In the genomic region with DNA sequence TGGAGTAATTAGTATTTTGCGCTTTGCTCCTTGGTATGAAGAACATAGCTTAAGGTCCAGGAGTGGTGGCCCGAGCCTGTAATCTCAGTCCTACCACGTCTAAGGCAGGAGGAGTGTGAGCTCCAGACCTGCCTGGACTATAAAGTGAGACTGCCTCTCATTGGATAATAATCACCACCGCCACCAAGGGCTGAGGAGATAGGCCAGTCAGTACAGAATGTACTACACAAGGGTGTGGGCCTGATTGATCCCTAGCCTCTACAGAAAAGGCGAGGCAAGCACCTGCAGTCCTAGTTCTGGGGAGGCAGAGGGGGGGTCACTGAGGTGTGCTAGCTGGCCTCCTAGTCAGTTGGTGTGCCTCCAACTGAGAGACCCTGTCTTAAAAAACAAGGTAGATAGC, we compare ENCODE assay signal across 23 mouse cellular contexts. TPM values are rescaled to one million over a fixed set of nuclear protein-coding genes. Genes with fewer than 3 reads are reported as not detected.
DNase-seq lines count a peak whose midpoint lies in the region; ATAC-seq and TF ChIP-seq lines count a peak whose summit lies in the region.
"Had no signal": no experiment of that assay in that cellular context is flagged by ENCODE, and none has a peak within 500 bp of the region (broad histone marks: within the 10 kb centered on the region; RNA-seq: fewer than 3 reads in every experiment).

No protein-coding gene starts in this region.

- no peak for DNase-seq in cerebellum, adult 2 months
- no peak for DNase-seq in cerebellum, adult 9-10 months
- DNase-seq in hindbrain, embryonic 11.5 days (ENCODE audit: low spot score): no peak
- DNase-seq in lung, postnatal 0 days (ENCODE audit: low spot score): no peak
- DNase-seq in lung, postnatal 4 days: no peak
- DNase-seq in gastrocnemius, postnatal 4 days (ENCODE audit: low spot score in 2 of 2): no peak
- DNase-seq: adrenal gland, adult 8-10 months; adrenal gland, postnatal 36 days; B cell, adult 2 months; cerebellum, adult 8-10 months; cerebellum, postnatal 25 days; gastrocnemius, adult 2 months; gastrocnemius, postnatal 25 days; heart, adult 18-20 months had no signal

- TF ChIP-seq EP300 in lung, postnatal 0 days (IDR thresholded peaks at IDR 0.05): no peak

- H3K27me3 ChIP-seq in cerebellum, adult 2 months (ENCODE audit: control insufficient read depth, insufficient read depth, low read length): no peaks in the 10 kb centered on the region
- no peaks in the 10 kb centered on the region for H3K27me3 ChIP-seq in hindbrain, embryonic 16.5 days (replicated peaks; ENCODE audit: control insufficient read depth, insufficient read depth, low read length)
- no peaks in the 10 kb centered on the region for H3K27me3 ChIP-seq in hindbrain, embryonic 11.5 days (ENCODE audit: control insufficient read depth, insufficient read depth, low read length)
- H3K27me3 ChIP-seq in lung, postnatal 0 days (replicated peaks; ENCODE audit: insufficient read depth, low read length): no peaks in the 10 kb centered on the region
- H3K27me3 ChIP-seq: embryonic facial prominence, embryonic 13.5 days; forebrain, embryonic 12.5 days; hindbrain, embryonic 12.5 days had no signal

- H3K9me3 ChIP-seq in hindbrain, embryonic 16.5 days (ENCODE audit: control insufficient read depth, low read length): no peaks in the 10 kb centered on the region
- no peaks in the 10 kb centered on the region for H3K9me3 ChIP-seq in hindbrain, embryonic 11.5 days (ENCODE audit: control insufficient read depth, low read length)
- H3K9me3 ChIP-seq in lung, postnatal 0 days (ENCODE audit: low read length): no peaks in the 10 kb centered on the region
- H3K9me3 ChIP-seq: embryonic facial prominence, embryonic 13.5 days; forebrain, embryonic 12.5 days; G1E; heart, embryonic 10.5 days; hindbrain, embryonic 12.5 days had no signal

- TF ChIP-seq POLR2A in cerebellum, adult 2 months (IDR thresholded peaks at IDR 0.05; ENCODE audit: borderline replicate concordance, insufficient read depth, low read length): no peak

- 0 out of 2 replicates have a peak overlapping the region, but pooled peaks have one; percentile 23 for H3K27ac ChIP-seq in cerebellum, adult 2 months (ENCODE audit: insufficient read depth, low read length)
- no peak overlapping the region for H3K27ac ChIP-seq in hindbrain, embryonic 16.5 days (ENCODE audit: low read depth, low read length)
- H3K27ac ChIP-seq in hindbrain, embryonic 11.5 days (ENCODE audit: low read depth, low read length): no peak overlapping the region
- H3K27ac ChIP-seq in lung, postnatal 0 days (ENCODE audit: low read length): no peak overlapping the region
- H3K27ac ChIP-seq: embryonic facial prominence, embryonic 13.5 days; forebrain, embryonic 12.5 days; gastrocnemius, adult 2 months; heart, embryonic 10.5 days; hindbrain, embryonic 12.5 days; hindbrain, postnatal 0 days had no signal

- 89% methylated on average over 5 of the region's 5 CpGs for WGBS in cerebellum, adult 2 months
- 96% methylated on average over 5 of the region's 5 CpGs for WGBS in hindbrain, embryonic 16.5 days
- 96% methylated on average over 5 of the region's 5 CpGs for whole genome bisulfite sequencing in hindbrain, embryonic 11.5 days
- 84% methylated on average over 5 of the region's 5 CpGs for WGBS in lung, postnatal 0 days

- ATAC-seq in hindbrain, embryonic 16.5 days: peak; percentile 30; the same call in 1 of the 2 replicates
- no peak for ATAC-seq in hindbrain, embryonic 11.5 days (ENCODE audit: low FRiP score)
- peak; percentile 12; the same call in 1 of the 2 replicates for ATAC-seq in lung, postnatal 0 days
- ATAC-seq: CD4-positive, CD25-positive, alpha-beta regulatory T cell, adult 4 months; forebrain, embryonic 16.5 days; hindbrain, postnatal 0 days had no signal

- H3K4me3 ChIP-seq in cerebellum, adult 2 months (replicated peaks; ENCODE audit: insufficient read depth, low read depth, low read length): no peak overlapping the region
- H3K4me3 ChIP-seq in hindbrain, embryonic 16.5 days (ENCODE audit: low read length): no peak overlapping the region
- no peak overlapping the region for H3K4me3 ChIP-seq in hindbrain, embryonic 11.5 days (ENCODE audit: low read depth, low read length)
- H3K4me3 ChIP-seq in lung, postnatal 0 days (ENCODE audit: low read depth, low read length): no peak overlapping the region
- H3K4me3 ChIP-seq: embryonic facial prominence, embryonic 13.5 days; forebrain, embryonic 12.5 days; gastrocnemius, adult 2 months; heart, embryonic 10.5 days; hindbrain, embryonic 12.5 days had no signal

- H3K4me1 ChIP-seq in cerebellum, adult 2 months (ENCODE audit: control insufficient read depth, insufficient read depth, low read length): no peaks in the 10 kb centered on the region
- no peaks in the 10 kb centered on the region for H3K4me1 ChIP-seq in hindbrain, embryonic 16.5 days (ENCODE audit: control insufficient read depth, insufficient read depth, low read depth, low read length)
- H3K4me1 ChIP-seq in hindbrain, embryonic 11.5 days (replicated peaks; ENCODE audit: control insufficient read depth, insufficient read depth, low read length): no peaks in the 10 kb centered on the region
- H3K4me1 ChIP-seq in lung, postnatal 0 days (ENCODE audit: insufficient read depth, low read depth, low read length): no peaks in the 10 kb centered on the region
- H3K4me1 ChIP-seq: forebrain, embryonic 12.5 days; heart, embryonic 10.5 days; hindbrain, embryonic 12.5 days had no signal

- H3K4me2 ChIP-seq in hindbrain, embryonic 16.5 days (ENCODE audit: low read length): no peak overlapping the region
- no peak overlapping the region for H3K4me2 ChIP-seq in hindbrain, embryonic 11.5 days (replicated peaks; ENCODE audit: low read depth, low read length)
- no peak overlapping the region for H3K4me2 ChIP-seq in lung, postnatal 0 days (replicated peaks; ENCODE audit: low read depth, low read length)
- H3K4me2 ChIP-seq: embryonic facial prominence, embryonic 13.5 days; forebrain, embryonic 12.5 days; hindbrain, embryonic 12.5 days had no signal

- H3K36me3 ChIP-seq in hindbrain, embryonic 16.5 days (ENCODE audit: control insufficient read depth, insufficient read depth, low read length): peaks cover 18% of the 10 kb centered on the region
- 0 out of 2 replicates have a peak, but pooled peaks cover 2% of the 10 kb centered on the region for H3K36me3 ChIP-seq in hindbrain, embryonic 11.5 days (ENCODE audit: control insufficient read depth, insufficient read depth, low read length)
- peaks cover 18% of the 10 kb centered on the region; the same call in 1 of the 2 replicates for H3K36me3 ChIP-seq in lung, postnatal 0 days (ENCODE audit: insufficient read depth, low read length)

- no peak overlapping the region for H3K9ac ChIP-seq in hindbrain, embryonic 16.5 days (ENCODE audit: low read depth, low read length)
- no peak overlapping the region for H3K9ac ChIP-seq in hindbrain, embryonic 11.5 days (ENCODE audit: low read depth, low read length)
- H3K9ac ChIP-seq in lung, postnatal 0 days (replicated peaks; ENCODE audit: low read depth): no peak overlapping the region
- H3K9ac ChIP-seq: embryonic facial prominence, embryonic 13.5 days; forebrain, embryonic 12.5 days; hindbrain, embryonic 12.5 days had no signal

- TF ChIP-seq CTCF in cerebellum, adult 2 months (IDR thresholded peaks at IDR 0.05; ENCODE audit: borderline replicate concordance, insufficient read depth, low read depth, low read length): no peak
- TF ChIP-seq CTCF in lung, postnatal 0 days (IDR thresholded peaks at IDR 0.05): no peak

RNA-seq across cellular contexts. Expression of a gene that starts 44.6 kb away (rescaled TPM):
- polyA plus RNA-seq in cerebellum, adult 2 months (2012; rRNA removed): 38.1 and 39.5 TPM in 2 replicates
- polyA plus RNA-seq in hindbrain, embryonic 16.5 days (2015; fragmentation: Nextera tagmentation; extraction: Ambion mirVana): 20.0 and 22.8 TPM in 2 replicates
- 15.9 and 16.0 TPM in 2 replicates for polyA plus RNA-seq in hindbrain, embryonic 11.5 days (2014; fragmentation: Nextera tagmentation; extraction: Ambion mirVana)
- 13.7 and 13.8 TPM in 2 replicates for polyA plus RNA-seq in lung, postnatal 0 days (2015; fragmentation: Nextera tagmentation; extraction: Ambion mirVana)
- 10 to 100 TPM; 17.2 to 22.2 TPM for total RNA-seq in gastrocnemius, postnatal 4 days (2021)
